Mouse (Mus musculus) left cerebral cortex, adult 11 months (tissue): ENCODE results near the gene Ing4.
"Not testable (repeated sequence)": the region's sequence is repeated elsewhere in the genome, so short reads cannot be mapped to it uniquely, and the experiment has no call there.

ENCODE experiments used
- DNase-seq: peaks from one replicate; pipeline ENCODE4 v3.0.0; 2022; ENCODE audit warnings: low spot score

Ing4 gene

GRCm38 (mm10) chr6:125042081-125042480 lies 2.5 kb downstream of the Ing4 start:
- no peak for DNase-seq

- peak; percentile 49 for DNase-seq
Measured at GRCm38 (mm10) chr6:125046691-125047090, 7.1 kb downstream of the Ing4 start.

DNA sequence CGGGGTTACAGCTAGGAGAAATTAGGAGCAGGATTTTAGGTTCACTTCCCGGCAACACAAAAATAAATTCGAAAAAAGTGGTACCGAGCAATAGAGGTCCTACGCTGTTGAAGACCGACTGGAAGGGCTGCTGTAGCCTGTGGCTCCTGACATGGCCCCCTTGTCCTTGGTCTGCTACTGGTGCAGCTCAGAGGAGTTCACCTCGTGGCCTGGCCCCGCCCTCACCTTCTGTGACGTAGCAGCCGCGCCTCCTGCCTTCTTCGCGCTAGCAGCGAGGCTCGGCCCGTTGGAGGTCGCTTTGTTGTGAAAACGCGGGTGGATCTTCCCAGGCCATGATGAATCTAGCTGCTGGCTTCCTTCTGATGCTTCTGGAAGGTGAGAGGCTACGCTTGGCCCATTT lies 10.1 kb downstream of the Ing4 start, which contains the start of gene Acrbp:
Gene Acrbp, plus strand, starts transcription at position 12 of the 400 bp plus-strand sequence.
- no peak for DNase-seq

GRCm38 (mm10) chr6:125051237-125051636 lies 11.7 kb downstream of the Ing4 start:
- no peak for DNase-seq

- no peak for DNase-seq
Measured at GRCm38 (mm10) chr6:125061493-125061892, 21.9 kb downstream of the Ing4 start.

GRCm38 (mm10) chr6:125062511-125062910 lies 23.0 kb downstream of the Ing4 start:
- DNase-seq: no peak

GRCm38 (mm10) chr6:125063906-125064305 lies 24.3 kb downstream of the Ing4 start:
- no peak for DNase-seq

- DNase-seq: not testable (repeated sequence)
Measured at GRCm38 (mm10) chr6:125065223-125065622, 25.7 kb downstream of the Ing4 start.

DNA sequence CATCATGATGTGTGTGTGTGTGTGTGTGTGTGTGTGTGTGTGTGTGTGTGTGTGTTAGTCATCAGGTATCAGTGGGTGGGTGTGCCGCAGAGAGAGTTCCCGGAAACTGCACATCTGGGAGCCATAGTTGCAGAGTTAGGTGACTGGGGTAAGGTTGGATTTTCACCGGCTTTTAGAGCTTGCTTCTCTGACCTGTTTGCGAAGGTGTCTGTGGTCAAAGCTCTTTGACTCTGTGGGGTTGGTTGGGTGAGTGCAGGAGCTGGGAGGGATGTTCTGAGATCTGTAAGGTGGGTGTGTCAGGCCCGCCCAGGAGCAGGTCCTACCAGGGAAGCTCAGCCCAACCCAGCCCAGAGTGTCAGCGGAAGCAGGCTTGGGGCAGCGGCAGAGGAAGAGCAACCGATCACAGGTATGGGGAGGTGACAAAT lies 28.0 kb downstream of the Ing4 start, which contains the start of gene Lpar5:
Gene Lpar5, plus strand, starts transcription at position 350 of the 425 bp plus-strand sequence.
- DNase-seq: no peak

DNA sequence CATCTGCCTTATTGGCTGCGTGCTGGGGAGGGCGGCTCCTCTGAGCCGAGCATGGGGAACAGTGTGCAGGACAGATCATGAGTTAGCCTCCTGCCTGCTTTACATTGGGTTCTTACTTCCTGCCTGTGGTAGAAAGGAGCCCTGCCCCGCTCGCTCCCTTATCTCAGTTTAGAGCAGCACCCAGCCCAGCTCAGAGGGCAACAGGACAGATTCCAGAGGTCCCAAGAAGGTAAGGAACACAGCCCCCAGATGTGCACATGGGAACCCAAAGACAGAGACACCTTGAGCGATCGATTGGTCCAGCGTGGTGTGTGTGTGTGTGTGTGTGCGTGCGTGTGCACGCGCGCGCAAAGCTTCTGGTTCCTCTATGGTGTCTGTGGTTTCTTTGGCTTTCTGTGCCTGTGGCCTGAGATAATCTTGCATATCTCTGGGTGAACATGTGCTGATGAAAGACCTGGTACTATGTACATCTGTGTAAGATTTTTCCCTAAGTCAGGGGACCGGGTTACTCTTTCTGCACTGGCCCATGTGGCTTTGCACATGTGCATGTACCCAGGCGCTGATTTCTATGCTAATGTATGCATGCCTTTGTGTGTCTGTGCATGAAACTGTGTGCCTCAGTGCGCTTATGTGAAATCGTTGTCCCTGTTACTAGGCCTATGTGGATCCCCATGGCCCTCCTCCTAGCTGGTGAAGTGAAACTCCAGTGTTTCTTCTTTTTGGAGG lies 31.8 kb downstream of the Ing4 start:
- DNase-seq: no peak

- no peak for DNase-seq
Measured at GRCm38 (mm10) chr6:125071896-125072279, 32.3 kb downstream of the Ing4 start.

DNA sequence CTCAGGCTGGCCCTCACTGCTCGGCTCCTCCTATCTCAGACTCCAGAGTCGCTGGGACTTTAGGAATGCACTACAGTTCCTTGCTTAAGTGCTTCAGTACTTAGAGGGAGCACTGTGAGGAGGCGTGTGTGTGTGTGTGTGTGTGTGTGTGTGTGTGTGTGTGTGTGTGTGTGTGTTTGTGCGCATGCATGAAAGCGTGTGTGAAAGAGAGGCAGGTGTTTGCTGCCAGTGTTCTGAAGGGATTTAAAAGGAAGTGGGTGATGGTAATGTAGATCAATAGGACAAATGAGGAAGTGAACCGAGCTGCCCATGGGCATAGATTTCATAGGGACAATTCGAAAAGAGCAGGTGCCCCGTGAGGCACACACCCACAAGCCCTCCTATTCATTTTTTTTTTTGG lies 34.3 kb downstream of the Ing4 start:
- no peak for DNase-seq

- no peak for DNase-seq
Measured at GRCm38 (mm10) chr6:125081394-125081793, 41.8 kb downstream of the Ing4 start.

DNA sequence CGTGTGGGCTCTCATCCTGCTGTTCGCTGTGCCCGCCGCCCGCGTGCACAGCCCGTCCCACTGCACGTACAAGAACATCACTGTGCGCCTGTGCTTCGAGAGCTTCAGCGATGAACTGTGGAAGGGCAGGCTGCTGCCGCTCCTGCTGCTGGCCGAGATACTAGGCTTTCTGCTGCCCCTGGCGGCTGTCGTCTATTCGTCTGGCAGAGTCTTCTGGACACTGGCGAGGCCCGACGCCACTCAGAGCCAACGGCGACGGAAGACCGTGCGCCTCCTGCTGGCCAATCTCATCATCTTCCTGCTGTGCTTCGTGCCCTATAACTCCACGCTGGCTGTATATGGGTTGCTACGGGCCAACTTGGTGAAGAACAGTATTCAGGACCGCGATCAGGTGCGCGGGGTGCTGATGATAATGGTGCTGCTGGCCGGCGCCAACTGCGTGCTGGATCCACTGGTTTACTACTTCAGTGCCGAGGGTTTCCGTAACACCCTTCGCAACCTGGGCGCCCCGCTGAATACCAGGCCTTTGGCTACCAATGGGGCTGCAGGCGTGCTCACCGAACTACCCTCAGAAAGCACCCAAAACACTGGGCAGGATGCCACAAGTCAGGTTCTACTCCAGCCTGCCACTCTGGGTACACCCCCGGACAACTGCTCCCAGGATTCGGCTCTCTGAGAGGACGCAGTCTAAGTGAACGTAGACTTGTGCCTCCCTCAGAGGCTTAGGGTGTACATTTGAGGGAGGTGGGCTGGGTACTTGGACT lies 42.4 kb downstream of the Ing4 start:
- peak; percentile 67 for DNase-seq

DNA sequence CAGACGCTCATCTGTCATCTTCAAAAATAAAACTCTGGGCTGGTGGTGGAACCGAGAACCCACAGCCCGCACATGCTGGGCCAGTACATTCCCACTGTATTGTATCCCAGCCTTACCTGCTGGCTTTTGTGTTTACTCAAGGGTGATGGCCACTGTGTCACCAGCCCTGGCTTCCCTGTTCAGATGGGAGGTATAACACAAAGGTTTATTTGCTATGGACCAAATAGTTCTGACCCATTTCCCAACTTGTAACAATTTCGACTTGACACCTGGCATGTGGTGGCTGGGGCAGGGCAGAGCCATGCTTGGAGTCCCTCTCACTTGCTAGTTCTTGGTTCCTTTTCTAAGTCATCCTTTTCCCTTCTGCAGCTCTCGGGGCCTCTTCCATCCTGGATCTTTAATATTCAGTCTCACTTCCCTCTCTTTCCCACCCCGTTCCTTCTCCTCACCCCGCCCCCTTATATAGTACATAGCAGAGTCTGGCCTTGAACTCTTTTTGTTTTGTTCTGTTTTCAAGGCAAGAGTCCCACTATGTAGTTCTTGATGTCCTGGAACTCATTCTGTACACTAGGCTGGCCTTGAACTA lies 43.3 kb downstream of the Ing4 start:
- no peak for DNase-seq

GRCm38 (mm10) chr6:125084424-125084823 lies 44.9 kb downstream of the Ing4 start:
- DNase-seq: no peak

- no peak for DNase-seq
Measured at GRCm38 (mm10) chr6:125087937-125088336, 48.4 kb downstream of the Ing4 start.

- peak; percentile 75 for DNase-seq
Measured at GRCm38 (mm10) chr6:125088561-125089321, 49.2 kb downstream of the Ing4 start.

DNA sequence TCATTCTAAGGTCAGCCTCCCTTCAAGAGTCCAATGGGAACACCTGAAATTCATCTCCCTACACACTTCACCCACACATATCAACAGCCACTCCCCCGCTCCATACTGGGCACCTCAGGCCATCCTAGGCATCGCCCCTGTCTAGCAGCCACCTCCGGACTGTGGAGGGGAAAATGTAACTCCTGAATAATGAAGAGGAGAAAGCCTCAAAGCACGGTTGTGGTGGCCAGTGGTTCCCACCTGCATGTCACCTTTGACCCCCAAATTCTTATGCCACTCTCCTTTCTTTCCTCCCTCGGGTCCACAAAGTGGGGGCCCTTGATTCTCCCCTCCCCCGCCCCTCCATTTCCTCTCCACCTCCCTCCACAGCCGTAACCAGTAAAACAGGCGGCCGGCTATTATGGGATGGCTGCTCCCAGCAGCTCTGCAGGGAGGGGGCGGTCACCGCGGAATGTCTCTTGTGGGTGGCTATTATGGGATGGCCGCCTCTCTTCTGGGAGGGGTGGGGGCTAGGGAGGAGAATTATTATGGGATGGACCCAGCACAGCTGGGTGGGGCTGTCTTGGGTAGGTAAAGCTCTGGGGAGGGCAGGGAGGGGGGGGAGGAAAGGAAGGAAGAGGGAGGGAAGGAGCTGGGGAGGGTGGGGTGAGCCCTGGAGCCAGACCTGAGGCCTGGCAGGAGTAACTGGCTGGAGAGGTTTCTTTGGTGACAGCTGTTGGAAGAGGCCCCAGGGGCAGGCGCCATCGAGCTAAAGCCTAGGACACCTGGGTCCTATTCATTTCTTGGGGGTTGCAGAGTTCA lies 50.2 kb downstream of the Ing4 start:
- peak; percentile 84 for DNase-seq

- no peak for DNase-seq
Measured at GRCm38 (mm10) chr6:125090341-125091085, 51.0 kb downstream of the Ing4 start.

DNA sequence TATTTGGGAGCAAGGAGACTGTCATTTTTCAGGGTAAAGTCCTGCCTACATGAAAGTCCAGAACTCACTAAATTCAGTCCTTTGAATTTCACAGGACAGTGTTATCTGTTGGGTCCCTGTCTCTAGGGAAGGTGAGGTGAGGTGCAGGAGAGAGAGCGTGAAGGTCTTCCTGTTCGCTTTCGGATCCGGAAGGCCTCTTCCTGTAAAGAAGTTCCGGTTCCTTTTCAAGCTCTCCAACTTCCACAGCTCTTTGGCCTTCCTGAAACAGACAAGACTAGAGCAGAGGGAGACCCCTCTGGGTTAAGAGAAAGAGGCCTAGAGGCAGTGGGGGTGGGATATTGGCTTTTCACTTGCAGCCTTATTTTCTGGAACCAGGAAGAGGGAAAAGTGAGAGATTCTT lies 52.8 kb downstream of the Ing4 start:
- no peak for DNase-seq
